Mouse (Mus musculus): Measurements from ENCODE around the gene Apobec2. TPM values are rescaled to one million over a fixed set of nuclear protein-coding genes. Genes with fewer than 3 reads are reported as not detected.

Apobec2 gene
- polyA plus RNA-seq, 1 experiment from 2014 or later = 0.83 TPM

Other genes starting within 250 kb of the Apobec2 start
- 0.42 and 0.56 TPM in 2 replicates for gene Trem1, start 200.2 kb downstream of the Apobec2 start, polyA plus RNA-seq (2016; fragmentation: Nextera tagmentation; extraction: Ambion mirVana)
- 0.77 and 1.3 TPM in 2 replicates for gene Trem3, start 185.2 kb downstream of the Apobec2 start, polyA plus RNA-seq (2016; fragmentation: Nextera tagmentation; extraction: Ambion mirVana)
- gene Treml4, start 168.6 kb downstream of the Apobec2 start, polyA plus RNA-seq (2016; fragmentation: Nextera tagmentation; extraction: Ambion mirVana) = 2.8 and 3.7 TPM in 2 replicates
- 6.3 and 7.5 TPM in 2 replicates for gene Treml2, start 133.4 kb downstream of the Apobec2 start, polyA plus RNA-seq (2016; fragmentation: Nextera tagmentation; extraction: Ambion mirVana)
- 1.4 and 2.0 TPM in 2 replicates for gene B430306N03Rik, start 116.8 kb downstream of the Apobec2 start, polyA plus RNA-seq (2016; fragmentation: Nextera tagmentation; extraction: Ambion mirVana)
- gene Trem2, start 86.5 kb downstream of the Apobec2 start, polyA plus RNA-seq (2016; fragmentation: Nextera tagmentation; extraction: Ambion mirVana) = 2.9 and 3.5 TPM in 2 replicates
- 29.4 and 36.2 TPM in 2 replicates for gene Treml1, start 73.0 kb downstream of the Apobec2 start, polyA plus RNA-seq (2016; fragmentation: Nextera tagmentation; extraction: Ambion mirVana)
- 10.9 and 11.3 TPM in 2 replicates for gene Nfya, start 23.0 kb downstream of the Apobec2 start, polyA plus RNA-seq (2016; fragmentation: Nextera tagmentation; extraction: Ambion mirVana)
- 56.5 and 58.1 TPM in 2 replicates for gene Oard1, start 22.9 kb downstream of the Apobec2 start, polyA plus RNA-seq (2016; fragmentation: Nextera tagmentation; extraction: Ambion mirVana)
- 123 and 126 TPM in 2 replicates for gene Tspo2, start 18.6 kb upstream of the Apobec2 start, polyA plus RNA-seq (2016; fragmentation: Nextera tagmentation; extraction: Ambion mirVana)
- 2.6 and 3.4 TPM in 2 replicates for gene Unc5cl, start 22.0 kb upstream of the Apobec2 start, polyA plus RNA-seq (2016; fragmentation: Nextera tagmentation; extraction: Ambion mirVana)